Mouse (Mus musculus) heart, adult 2 months (tissue): Measurements from ENCODE around the gene Capn6.

Experiments used
- CTCF ChIP-seq: fragments of 200-600 bp; IDR thresholded peaks from 2 replicates; pipeline ENCODE4 v1.8.1; 2022; ENCODE audit warnings: antibody characterized with exemption, mild to moderate bottlenecking, moderate library complexity
- EP300 ChIP-seq: fragments of 200-500 bp; IDR thresholded peaks from 2 replicates; pipeline ENCODE4 v1.6.1; 2011; ENCODE audit warnings: low read depth, low read length, control low read depth; ENCODE audit not compliant: insufficient read depth
- POLR2A ChIP-seq: fragments of 200-500 bp; IDR thresholded peaks from 2 replicates; pipeline ENCODE4 v1.6.1; 2011; ENCODE audit warnings: mild to moderate bottlenecking, low read depth, low read length, control low read depth; ENCODE audit not compliant: insufficient read depth

GRCm38 (mm10) chrX:143818961-143819360 is 8.3 kb downstream of the Capn6 start:
- no peak for TF ChIP-seq CTCF
- TF ChIP-seq EP300, result no peak
- no peak for TF ChIP-seq POLR2A
